Mouse (Mus musculus) MEL (cell line): ENCODE results near the gene Ptprn2. TPM values are rescaled to one million over a fixed set of nuclear protein-coding genes. Genes with fewer than 3 reads are reported as not detected.

Experiments used
- DNase-seq: peaks from one replicate; pipeline ENCODE4 v3.0.0; 2011; ENCODE audit warnings: low read depth, low spot score
- H3K27ac ChIP-seq: 2 replicates; pipeline ENCODE4 v1.5.1; 2012; ENCODE audit warnings: low read depth, mild to moderate bottlenecking, control low read depth, low read length, moderate library complexity; ENCODE audit not compliant: control insufficient read depth
- H3K27me3 ChIP-seq, 2 experiments: fragments of 150-350 bp in 1 of 2; sonication (generic) in 1 of 2; 2 replicates each; pipeline ENCODE4 v1.6.1; 2012; ENCODE audit warnings: low read length in 2 of 2, mild to moderate bottlenecking in 2 of 2, improper control_type of control experiment in 1 of 2, moderate library complexity in 1 of 2; ENCODE audit not compliant: insufficient read depth in 2 of 2, control insufficient read depth in 1 of 2
- H3K36me3 ChIP-seq, 2 experiments: 2 replicates each; pipeline ENCODE4 v1.6.1; 2012 to 2014; ENCODE audit warnings: low read length in 2 of 2, improper control_type of control experiment in 1 of 2, inconsistent platforms in 1 of 2, mild to moderate bottlenecking in 1 of 2; ENCODE audit not compliant: insufficient read depth in 2 of 2, control insufficient read depth in 1 of 2
- H3K4me1 ChIP-seq, 2 experiments: fragments of 150-350 bp in 1 of 2; sonication (generic) in 1 of 2; 2 replicates each; pipeline ENCODE4 v1.6.1; 2012; ENCODE audit warnings: low read length in 2 of 2, improper control_type of control experiment in 1 of 2, mild to moderate bottlenecking in 1 of 2; ENCODE audit not compliant: insufficient read depth in 2 of 2, control insufficient read depth in 1 of 2
- H3K4me3 ChIP-seq, 2 experiments: fragments of 150-350 bp in 1 of 2; sonication (generic) in 1 of 2; 2 replicates each; pipeline ENCODE4 v1.5.1; 2012; ENCODE audit warnings: low read depth in 2 of 2, low read length in 2 of 2, mild to moderate bottlenecking in 2 of 2, moderate library complexity in 2 of 2, control low read depth in 1 of 2, improper control_type of control experiment in 1 of 2; ENCODE audit not compliant: control insufficient read depth in 1 of 2, insufficient read depth in 1 of 2
- H3K79me2 ChIP-seq: 2 replicates; pipeline ENCODE4 v1.6.1; 2012; ENCODE audit warnings: mild to moderate bottlenecking, low read length, moderate library complexity; ENCODE audit not compliant: control insufficient read depth, poor library complexity, insufficient read depth
- H3K9ac ChIP-seq: 2 replicates; pipeline ENCODE4 v1.6.1; 2012; ENCODE audit warnings: low read depth, mild to moderate bottlenecking, control low read depth, low read length, moderate library complexity; ENCODE audit not compliant: control insufficient read depth, poor library complexity, severe bottlenecking
- H3K9me3 ChIP-seq: fragments of 150-350 bp; sonication (generic); replicated peaks from 2 replicates; pipeline ENCODE4 v1.6.1; 2012; ENCODE audit warnings: mild to moderate bottlenecking, low read length, improper control_type of control experiment, moderate library complexity; ENCODE audit not compliant: insufficient read depth
- BHLHE40 ChIP-seq: IDR thresholded peaks from 2 replicates; pipeline ENCODE4 v1.6.1; 2012; ENCODE audit warnings: low read depth, mild to moderate bottlenecking, inconsistent platforms, low read length, improper control_type of control experiment, borderline replicate concordance
- CHD1 ChIP-seq: IDR thresholded peaks from 2 replicates; pipeline ENCODE4 v1.6.1; 2012; ENCODE audit warnings: low read depth, mild to moderate bottlenecking, inconsistent platforms, low read length, improper control_type of control experiment
- ELF1 ChIP-seq: IDR thresholded peaks from 2 replicates; pipeline ENCODE4 v1.6.1; 2014; ENCODE audit warnings: low read depth, mild to moderate bottlenecking, inconsistent platforms, low read length, improper control_type of control experiment, moderate library complexity
- EP300 ChIP-seq, 2 experiments: IDR thresholded peaks; 2 replicates each; pipeline ENCODE4 v1.6.1; 2011; ENCODE audit warnings: improper control_type of control experiment in 2 of 2, low read length in 2 of 2, low read depth in 1 of 2, mild to moderate bottlenecking in 1 of 2
- GATA1 ChIP-seq: IDR thresholded peaks from 2 replicates; pipeline ENCODE4 v1.6.1; 2011; ENCODE audit warnings: low read depth, low read length, improper control_type of control experiment
- MAFK ChIP-seq: IDR thresholded peaks from 2 replicates; pipeline ENCODE4 v1.6.1; 2011; ENCODE audit warnings: low read depth, mild to moderate bottlenecking, low read length, improper control_type of control experiment, borderline replicate concordance
- MAZ ChIP-seq: IDR thresholded peaks from 2 replicates; pipeline ENCODE4 v1.6.1; 2012; ENCODE audit warnings: low read depth, mild to moderate bottlenecking, inconsistent platforms, low read length, improper control_type of control experiment
- POLR2AphosphoS2 ChIP-seq: IDR thresholded peaks from 2 replicates; pipeline ENCODE4 v1.6.1; 2011; ENCODE audit warnings: low read length, improper control_type of control experiment
- POLR2AphosphoS5 ChIP-seq: IDR thresholded peaks from 2 replicates; pipeline ENCODE4 v1.6.1; 2012; ENCODE audit warnings: low read depth, borderline replicate concordance, mild to moderate bottlenecking, inconsistent platforms, low read length, moderate library complexity, mixed read lengths
- RCOR1 ChIP-seq: IDR thresholded peaks from 2 replicates; pipeline ENCODE4 v1.6.1; 2012; ENCODE audit warnings: low read depth, mild to moderate bottlenecking, inconsistent platforms, low read length, improper control_type of control experiment
- USF1 ChIP-seq: IDR thresholded peaks from 2 replicates; pipeline ENCODE4 v1.6.1; 2014; ENCODE audit warnings: low read depth, mild to moderate bottlenecking, inconsistent platforms, low read length, improper control_type of control experiment, moderate library complexity
- USF2 ChIP-seq, 2 experiments: IDR thresholded peaks; 2 replicates each; pipeline ENCODE4 v1.6.1; 2011 to 2012; ENCODE audit warnings: improper control_type of control experiment in 2 of 2, low read length in 2 of 2, borderline replicate concordance in 1 of 2, inconsistent platforms in 1 of 2, low read depth in 1 of 2, mild to moderate bottlenecking in 1 of 2; ENCODE audit not compliant: insufficient read depth in 1 of 2
- ZMIZ1 ChIP-seq: IDR thresholded peaks from 2 replicates; pipeline ENCODE4 v1.6.1; 2012; ENCODE audit warnings: low read depth, mild to moderate bottlenecking, inconsistent platforms, low read length, improper control_type of control experiment, moderate library complexity
- ZNF384 ChIP-seq: IDR thresholded peaks from 2 replicates; pipeline ENCODE4 v1.6.1; 2012; ENCODE audit warnings: low read depth, mild to moderate bottlenecking, inconsistent platforms, low read length, improper control_type of control experiment
- polyA plus RNA-seq, 2 experiments: library from polyadenylated mRNA; stranded (reverse) in 1 of 2; unstranded in 1 of 2; fragments of >175 nt in 1 of 2; fragments of >200 nt in 1 of 2; gene quantifications; 2 replicates each; pipeline versions ENCODE4 v1.2.1 to v1.2.4; 2012; ENCODE audit warnings: low replicate concordance in 2 of 2, low read depth in 1 of 2; ENCODE audit not compliant: insufficient read length in 2 of 2, insufficient read depth in 1 of 2, missing spikeins in 1 of 2
- total RNA-seq: library from RNA; depleted of rRNA; stranded (reverse); fragments of 300-350 nt; gene quantifications from 2 replicates; pipeline ENCODE4 v1.2.3, GENCODE M21; 2012

The Ptprn2 gene
- total and polyA plus RNA-seq, 3 experiments, result not detected

GRCm38 (mm10) chr12:117016753-117017595 is 531.5 kb downstream of the Ptprn2 start:
- H3K9ac ChIP-seq, result no peak overlapping the region
- H3K4me3 ChIP-seq, result no peak overlapping the region
- H3K4me1 ChIP-seq, result no peaks in the 10 kb centered on the region
- H3K36me3 ChIP-seq, result no peaks in the 10 kb centered on the region
- H3K9me3 ChIP-seq, result no peaks in the 10 kb centered on the region; the same call in 1 of the 2 replicates
- no peak for DNase-seq
- TF ChIP-seq ELF1 (no peak), MAFK (no peak), POLR2AphosphoS2 (no peak), RCOR1 (no peak), USF2 (IDR thresholded peaks at IDR 0.05; ENCODE audit: borderline replicate concordance in 1 of 2, insufficient read depth in 1 of 2, low read depth in 1 of 2, low read length in 2 of 2) (no peak), POLR2AphosphoS5 (no peak), ZMIZ1 (no peak), GATA1 (no peak), CHD1 (no peak), MAZ (no peak), ZNF384 (no peak)
- H3K27ac ChIP-seq, result no peak overlapping the region
- H3K27me3 ChIP-seq, result no peaks in the 10 kb centered on the region
- no peaks in the 10 kb centered on the region for H3K79me2 ChIP-seq

- TF ChIP-seq BHLHE40, result no peak
- TF ChIP-seq EP300 (IDR thresholded peaks at IDR 0.05; ENCODE audit: low read depth in 1 of 2, low read length in 2 of 2), result no peak
- no peak for TF ChIP-seq USF1
- Histone ChIP-seq H3K27me3 (no peaks in the 10 kb centered on the region), H3K9ac (no peak overlapping the region), H3K36me3 (no peaks in the 10 kb centered on the region), H3K79me2 (no peaks in the 10 kb centered on the region), H3K4me3 (no peak overlapping the region), H3K9me3 (no peaks in the 10 kb centered on the region; the same call in 1 of the 2 replicates), H3K4me1 (no peaks in the 10 kb centered on the region), H3K27ac (no peak overlapping the region)
- no peak for DNase-seq
Observed at GRCm38 (mm10) chr12:117017912-117018311, 532.4 kb downstream of the Ptprn2 start.
